Mouse (Mus musculus) heart, postnatal 4 days (tissue): Measurements from ENCODE around the gene Katnbl1. TPM values are rescaled to one million over a fixed set of nuclear protein-coding genes. Genes with fewer than 3 reads are reported as not detected.

Experiments used
- total RNA-seq, 2 experiments: library from RNA; stranded (reverse); gene quantifications; 2 replicates each; pipeline ENCODE4 v1.2.3; 2021

Katnbl1 gene
- total RNA-seq, 2 experiments from 2014 or later: 12.5 to 12.6 TPM

Other genes starting within 250 kb of the Katnbl1 start
- gene Olfr1316, start 244.2 kb upstream of the Katnbl1 start, total RNA-seq: not detected
- not detected for gene Olfr1317, start 238.9 kb upstream of the Katnbl1 start, total RNA-seq
- gene Olfr1318, start 225.0 kb upstream of the Katnbl1 start, total RNA-seq: not detected
- gene Lpcat4, start 139.7 kb upstream of the Katnbl1 start, total RNA-seq: 1 to 10 TPM; 6.6 to 7.7 TPM
- gene Nutm1, start 119.9 kb upstream of the Katnbl1 start, total RNA-seq: not detected
- gene Nop10, start 117.3 kb upstream of the Katnbl1 start, total RNA-seq: 10 to 100 TPM; 64.1 to 65.4 TPM
- gene Slc12a6, start 113.4 kb upstream of the Katnbl1 start, total RNA-seq: 10 to 100 TPM; 35.5 to 36.5 TPM
- not detected for gene Gm21985, start 112.9 kb upstream of the Katnbl1 start, total RNA-seq
- 10 to 100 TPM; 57.4 to 61.0 TPM for gene Emc4, start 11.2 kb upstream of the Katnbl1 start, total RNA-seq
- 10 to 100 TPM; 15.5 to 16.4 TPM for gene Emc7, start 75.8 kb downstream of the Katnbl1 start, total RNA-seq
- gene Chrm5, start 101.6 kb downstream of the Katnbl1 start, total RNA-seq: not detected
- gene Aven, start 113.8 kb downstream of the Katnbl1 start, total RNA-seq: 10 to 100 TPM; 15.1 to 17.2 TPM